Comparison of ENCODE assay signal across 10 mouse cellular contexts in the genomic region with DNA sequence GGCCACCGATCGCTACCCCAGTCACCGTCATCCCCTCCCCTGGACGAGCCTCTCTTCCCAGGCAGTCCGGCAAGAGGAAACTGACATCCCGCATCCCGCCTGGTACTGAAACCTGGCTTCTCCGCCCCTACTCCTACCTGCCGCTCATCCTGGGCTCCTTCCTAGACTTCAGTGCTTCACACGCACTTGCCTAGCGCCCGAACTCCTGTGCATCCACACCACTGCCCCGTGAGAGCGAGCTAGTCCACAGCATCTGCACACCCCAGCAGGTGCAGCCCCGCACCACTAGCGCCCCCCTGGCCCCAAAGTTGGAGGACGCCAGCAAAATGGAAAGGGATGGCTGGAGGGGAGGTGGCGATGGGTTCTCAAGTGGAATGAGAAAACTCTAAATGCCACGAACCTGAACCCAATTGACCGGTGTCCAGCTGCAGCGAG. TPM values are rescaled to one million over a fixed set of nuclear protein-coding genes. Genes with fewer than 3 reads are reported as not detected.
DNase-seq lines count a peak whose midpoint lies in the region; ATAC-seq and TF ChIP-seq lines count a peak whose summit lies in the region.
"Had no signal": no experiment of that assay in that cellular context is flagged by ENCODE, and none has a peak within 500 bp of the region (broad histone marks: within the 10 kb centered on the region; RNA-seq: fewer than 3 reads in every experiment).

No protein-coding gene starts in this region.

- H3K79me2 ChIP-seq in heart, adult 2 months (replicated peaks; ENCODE audit: control insufficient read depth, insufficient read depth, low read length), result no peaks in the 10 kb centered on the region

- intact Hi-C loops in heart, adult 2 months (cut with DNase I), result loop anchor here (10.0 kb wide), 2 partner anchors 140 to 340 kb away; no protein-coding TSS in a partner anchor
- intact Hi-C loops in heart, postnatal 25 days (cut with DNase I), result no loop called here

- peaks cover 9% of the 10 kb centered on the region for H3K27me3 ChIP-seq in heart, adult 2 months (ENCODE audit: control insufficient read depth, insufficient read depth, low read length)
- peaks cover 41% of the 10 kb centered on the region for H3K27me3 ChIP-seq in heart, embryonic 12.5 days (replicated peaks)

- no peak for TF ChIP-seq EP300 in heart, adult 2 months (IDR thresholded peaks at IDR 0.05; ENCODE audit: insufficient read depth, low read depth, low read length)

- under 1% methylated on average over 21 of the region's 21 CpGs for WGBS in heart, adult 2 months
- WGBS in heart, embryonic 12.5 days, result under 1% methylated on average over 21 of the region's 21 CpGs
- under 1% methylated on average over 21 of the region's 21 CpGs for WGBS in lung, adult 2 months
- WGBS in olfactory bulb, adult 2 months, result under 1% methylated on average over 21 of the region's 21 CpGs

- no peak for TF ChIP-seq CTCF in heart, adult 2 months (IDR thresholded peaks at IDR 0.05)
- no peak for TF ChIP-seq CTCF in lung, adult 2 months (IDR thresholded peaks at IDR 0.05; ENCODE audit: insufficient read depth, low read length)
- no peak for TF ChIP-seq CTCF in olfactory bulb, adult 2 months (IDR thresholded peaks at IDR 0.05; ENCODE audit: insufficient read depth, low read depth, low read length)

- peaks cover 5% of the 10 kb centered on the region; the same call in 1 of the 2 replicates for H3K4me1 ChIP-seq in heart, adult 2 months (ENCODE audit: control insufficient read depth, insufficient read depth, low read length)
- H3K4me1 ChIP-seq in heart, embryonic 12.5 days (replicated peaks), result peaks cover 31% of the 10 kb centered on the region
- H3K4me1 ChIP-seq in lung, adult 2 months (ENCODE audit: control insufficient read depth, insufficient read depth, low read length), result peaks cover 6% of the 10 kb centered on the region
- peaks cover 20% of the 10 kb centered on the region for H3K4me1 ChIP-seq in olfactory bulb, adult 2 months (ENCODE audit: control insufficient read depth, insufficient read depth, low read length)

- no peaks in the 10 kb centered on the region for H3K9me3 ChIP-seq in heart, embryonic 12.5 days (replicated peaks)

- TF ChIP-seq POLR2A in heart, adult 2 months (IDR thresholded peaks at IDR 0.05; ENCODE audit: insufficient read depth, low read depth, low read length), result no peak
- no peak for TF ChIP-seq POLR2A in lung, adult 2 months (IDR thresholded peaks at IDR 0.05; ENCODE audit: borderline replicate concordance, extremely low read depth, low read depth, low read length)
- no peak for TF ChIP-seq POLR2A in olfactory bulb, adult 2 months (IDR thresholded peaks at IDR 0.05; ENCODE audit: insufficient read depth, low read depth, low read length)

- H3K9ac ChIP-seq in heart, adult 2 months (ENCODE audit: low read depth, low read length), result no peak overlapping the region
- peak overlapping the region; percentile 55 for H3K9ac ChIP-seq in heart, embryonic 12.5 days

- ATAC-seq in heart, embryonic 12.5 days (ENCODE audit: insufficient number of reproducible peaks, low FRiP score), result no peak

- peak; percentile 15 to 59 for DNase-seq in heart, adult 2 months
- no peak for DNase-seq in heart, postnatal 25 days (ENCODE audit: low spot score)
- DNase-seq in embryo, embryonic 10 days (ENCODE audit: low spot score), result peak; percentile 67
- peak; percentile 5 to 50 for DNase-seq in kidney, postnatal 36 days
- DNase-seq in lung, adult 2 months, result peak; percentile 33
- DNase-seq in adipocyte (ENCODE audit: low spot score), result no peak

- H3K36me3 ChIP-seq in heart, adult 2 months (ENCODE audit: control insufficient read depth, insufficient read depth, low read length), result no peaks in the 10 kb centered on the region
- no peaks in the 10 kb centered on the region for H3K36me3 ChIP-seq in heart, embryonic 12.5 days

- peak overlapping the region; percentile 97 for H3K4me2 ChIP-seq in heart, embryonic 12.5 days

- peak overlapping the region; percentile 47 for H3K4me3 ChIP-seq in heart, adult 2 months
- peak overlapping the region; percentile 54 for H3K4me3 ChIP-seq in heart, embryonic 12.5 days
- peak overlapping the region; percentile 3 for H3K4me3 ChIP-seq in lung, adult 2 months (replicated peaks; ENCODE audit: extremely low read depth, low read depth, low read length)
- peak overlapping the region; percentile 44 for H3K4me3 ChIP-seq in olfactory bulb, adult 2 months (ENCODE audit: insufficient read depth, low read depth, low read length)

- no peak overlapping the region for H3K27ac ChIP-seq in heart, adult 2 months
- no peak overlapping the region for H3K27ac ChIP-seq in heart, embryonic 12.5 days (ENCODE audit: poor library complexity, severe bottlenecking)
- no peak overlapping the region for H3K27ac ChIP-seq in olfactory bulb, adult 2 months (ENCODE audit: insufficient read depth, low read depth, low read length)

RNA-seq across cellular contexts. Expression of a gene that starts 0.6 kb away (rescaled TPM):
- 1 to 10 TPM; 4.1 to 5.4 TPM for total RNA-seq in heart, adult 2 months (2021)
- 2.3 and 6.2 TPM in 2 replicates for polyA plus RNA-seq in heart, adult 2 months (2012; rRNA removed)
- 1 to 10 TPM; 3.5 to 3.6 TPM for total RNA-seq in heart, postnatal 25 days (2021)
- polyA plus RNA-seq in heart, embryonic 12.5 days (2016; fragmentation: Nextera tagmentation; extraction: Ambion mirVana), result 6.1 and 6.4 TPM in 2 replicates
- 4.9 and 7.8 TPM in 2 replicates for polyA plus RNA-seq in lung, adult 2 months (2012; rRNA removed)
- not detected in 2 replicates for polyA plus RNA-seq in olfactory bulb, adult 2 months (2012; ENCODE audit: insufficient read depth, insufficient read length, low replicate concordance, missing spikeins)
- total RNA-seq: CH12.LX had no signal

RNA-seq across cellular contexts. Expression of a gene that starts 56.7 kb away (rescaled TPM):
- total RNA-seq in heart, adult 2 months (2021), result not detected
- polyA plus RNA-seq in heart, adult 2 months (2012; rRNA removed), result not detected in 2 replicates
- total RNA-seq in heart, postnatal 25 days (2021), result not detected
- polyA plus RNA-seq in heart, embryonic 12.5 days (2016; fragmentation: Nextera tagmentation; extraction: Ambion mirVana), result not detected in 2 replicates
- not detected in 2 replicates for polyA plus RNA-seq in lung, adult 2 months (2012; rRNA removed)
- polyA plus RNA-seq in olfactory bulb, adult 2 months (2012; ENCODE audit: insufficient read depth, insufficient read length, low replicate concordance, missing spikeins), result not detected in 2 replicates
- total RNA-seq: CH12.LX had no signal
- polyA plus RNA-seq: frontal cortex, adult 2 months had no signal

Comparison
In these comparisons a context has a peak if more than half of its experiments do, and no peak if none do; other contexts are left out.
1. DNase-seq: peak in heart, adult 2 months (2 of 2), embryo, embryonic 10 days (single experiment), kidney, postnatal 36 days (2 of 2) and lung, adult 2 months (single experiment); none in heart, postnatal 25 days (single experiment) and adipocyte (single experiment).
2. H3K4me3 ChIP-seq: peak in every context shown above with its lines; median percentile 54 in heart, embryonic 12.5 days; 47 in heart, adult 2 months; 44 in olfactory bulb, adult 2 months; 3 in lung, adult 2 months.